Mouse (Mus musculus) stomach, embryonic 15.5 days (tissue): Measurements from ENCODE around the gene Pole2. TPM values are rescaled to one million over a fixed set of nuclear protein-coding genes. Genes with fewer than 3 reads are reported as not detected.

ENCODE experiments used
- ATAC-seq: fragments of 200-750 bp; cut with Nextera tagmentation; 2 replicates; pipeline ENCODE4 v1.8.0; 2017; ENCODE audit warnings: low read depth, moderate number of reproducible peaks, moderate TSS enrichment; ENCODE audit not compliant: insufficient read depth, low FRiP score
- H3K27ac ChIP-seq: fragments of 300-500 bp; sonication (generic); 2 replicates; pipeline ENCODE4 v1.5.1; 2015; ENCODE audit warnings: mild to moderate bottlenecking, inconsistent platforms
- H3K27me3 ChIP-seq: fragments of 300-500 bp; sonication (generic); replicated peaks from 2 replicates; pipeline ENCODE4 v1.6.1; 2015; ENCODE audit warnings: inconsistent platforms
- H3K36me3 ChIP-seq: fragments of 300-500 bp; sonication (generic); 2 replicates; pipeline ENCODE4 v1.6.1; 2015; ENCODE audit warnings: inconsistent platforms
- H3K4me1 ChIP-seq: fragments of 300-500 bp; sonication (generic); 2 replicates; pipeline ENCODE4 v1.6.1; 2015; ENCODE audit warnings: inconsistent platforms
- H3K4me2 ChIP-seq: fragments of 300-500 bp; sonication (generic); 2 replicates; pipeline ENCODE4 v1.6.1; 2015; ENCODE audit warnings: mild to moderate bottlenecking, inconsistent platforms
- H3K4me3 ChIP-seq: fragments of 300-500 bp; sonication (generic); replicated peaks from 2 replicates; pipeline ENCODE4 v1.5.1; 2015; ENCODE audit warnings: inconsistent platforms
- H3K9ac ChIP-seq: fragments of 300-500 bp; sonication (generic); 2 replicates; pipeline ENCODE4 v1.6.1; 2015; ENCODE audit warnings: inconsistent platforms
- H3K9me3 ChIP-seq: fragments of 300-500 bp; sonication (generic); 2 replicates; pipeline ENCODE4 v1.6.1; 2016; ENCODE audit warnings: inconsistent platforms
- whole genome bisulfite sequencing: fragments of 180-500 bp; shearing (Covaris S2); methylation state at CpG from one replicate; pipeline ENCODE4 v1.1.7; 2015; 5-methylcytosine and 5-hydroxymethylcytosine counted together
- polyA plus RNA-seq: library from polyadenylated mRNA; unstranded; fragments of >200 nt; fragmentation: Nextera tagmentation; extraction: Ambion mirVana; gene quantifications from 2 replicates; pipeline ENCODE4 v1.2.1, GENCODE M21; 2015

Pole2 gene
- polyA plus RNA-seq, 1 experiment from 2014 or later = 24.3 TPM

GRCm38 (mm10) chr12:69186811-69187471, 41.1 kb downstream of the Pole2 start:
- Histone ChIP-seq H3K4me3 (no peak overlapping the region), H3K9me3 (no peaks in the 10 kb centered on the region), H3K36me3 (peaks cover 10% of the 10 kb centered on the region), H3K4me1 (peaks cover 17% of the 10 kb centered on the region), H3K9ac (no peak overlapping the region), H3K27ac (no peak overlapping the region), H3K4me2 (no peak overlapping the region), H3K27me3 (no peaks in the 10 kb centered on the region)
- no peak for ATAC-seq
- 59% methylated on average over 5 of the region's 5 CpGs for WGBS

DNA sequence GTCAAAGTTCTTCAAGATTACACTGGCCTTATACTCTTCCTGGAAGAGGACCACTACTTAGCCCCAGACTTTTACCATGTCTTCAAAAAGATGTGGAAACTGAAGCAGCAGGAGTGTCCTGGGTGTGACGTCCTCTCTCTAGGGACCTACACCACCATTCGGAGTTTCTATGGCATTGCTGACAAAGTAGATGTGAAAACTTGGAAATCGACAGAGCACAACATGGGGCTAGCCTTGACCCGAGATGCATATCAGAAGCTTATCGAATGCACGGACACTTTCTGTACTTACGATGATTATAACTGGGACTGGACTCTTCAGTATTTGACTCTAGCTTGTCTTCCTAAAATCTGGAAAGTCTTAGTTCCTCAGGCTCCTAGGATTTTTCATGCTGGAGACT, 42.6 kb downstream of the Pole2 start:
- ATAC-seq = no peak
- peaks cover 10% of the 10 kb centered on the region for H3K36me3 ChIP-seq
- 73% methylated on average over 7 of the region's 7 CpGs for WGBS

DNA sequence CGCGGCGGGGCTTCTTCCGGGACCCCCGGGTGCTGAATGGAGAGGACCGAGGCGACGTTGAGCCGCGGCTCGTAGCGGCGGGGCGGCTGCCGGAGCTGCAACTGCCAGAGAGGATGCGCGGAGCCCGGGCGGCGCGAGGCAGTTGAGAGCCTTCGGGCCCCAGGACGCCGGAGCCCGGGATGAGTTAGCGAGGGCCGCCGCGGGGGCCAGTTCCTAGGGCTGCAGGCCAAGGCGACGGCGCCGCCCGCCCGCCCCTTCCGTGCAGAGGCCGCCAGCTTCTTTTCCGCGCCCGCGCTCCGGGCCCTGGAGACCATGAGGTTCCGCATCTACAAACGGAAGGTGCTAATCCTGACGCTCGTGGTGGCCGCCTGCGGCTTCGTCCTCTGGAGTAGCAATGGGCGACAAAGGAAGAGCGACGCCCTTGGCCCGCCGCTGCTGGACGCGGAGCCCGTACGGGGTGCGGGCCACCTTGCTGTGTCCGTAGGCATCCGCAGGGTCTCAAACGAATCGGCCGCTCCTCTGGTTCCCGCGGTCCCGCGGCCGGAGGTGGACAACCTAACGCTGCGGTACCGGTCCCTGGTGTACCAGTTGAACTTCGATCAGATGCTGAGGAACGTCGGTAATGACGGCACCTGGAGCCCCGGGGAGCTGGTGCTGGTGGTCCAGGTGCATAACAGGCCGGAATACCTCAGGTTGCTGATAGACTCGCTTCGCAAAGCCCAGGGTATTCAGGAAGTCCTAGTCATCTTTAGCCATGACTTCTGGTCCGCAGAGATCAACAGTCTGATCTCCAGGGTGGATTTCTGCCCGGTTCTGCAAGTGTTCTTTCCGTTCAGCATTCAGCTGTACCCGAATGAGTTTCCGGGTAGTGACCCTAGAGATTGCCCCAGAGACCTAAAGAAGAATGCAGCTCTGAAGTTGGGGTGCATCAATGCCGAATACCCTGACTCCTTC, 43.4 kb downstream of the Pole2 start:
- Histone ChIP-seq H3K36me3 (peaks cover 10% of the 10 kb centered on the region), H3K9me3 (no peaks in the 10 kb centered on the region), H3K27me3 (no peaks in the 10 kb centered on the region), H3K4me3 (peak overlapping the region; percentile 94), H3K4me1 (peaks cover 17% of the 10 kb centered on the region), H3K27ac (peak overlapping the region; percentile 92), H3K4me2 (peak overlapping the region; percentile 95), H3K9ac (peak overlapping the region; percentile 87)
- ATAC-seq = peak; percentile 46
- under 1% methylated on average over 86 of the region's 86 CpGs for WGBS

More for the DNA sequence above, 42.6 kb downstream of the Pole2 start:
- Histone ChIP-seq H3K27ac (no peak overlapping the region), H3K9me3 (no peaks in the 10 kb centered on the region), H3K9ac (no peak overlapping the region), H3K4me3 (peak overlapping the region; percentile 94), H3K27me3 (no peaks in the 10 kb centered on the region), H3K4me2 (peak overlapping the region; percentile 95), H3K4me1 (peaks cover 17% of the 10 kb centered on the region)

DNA sequence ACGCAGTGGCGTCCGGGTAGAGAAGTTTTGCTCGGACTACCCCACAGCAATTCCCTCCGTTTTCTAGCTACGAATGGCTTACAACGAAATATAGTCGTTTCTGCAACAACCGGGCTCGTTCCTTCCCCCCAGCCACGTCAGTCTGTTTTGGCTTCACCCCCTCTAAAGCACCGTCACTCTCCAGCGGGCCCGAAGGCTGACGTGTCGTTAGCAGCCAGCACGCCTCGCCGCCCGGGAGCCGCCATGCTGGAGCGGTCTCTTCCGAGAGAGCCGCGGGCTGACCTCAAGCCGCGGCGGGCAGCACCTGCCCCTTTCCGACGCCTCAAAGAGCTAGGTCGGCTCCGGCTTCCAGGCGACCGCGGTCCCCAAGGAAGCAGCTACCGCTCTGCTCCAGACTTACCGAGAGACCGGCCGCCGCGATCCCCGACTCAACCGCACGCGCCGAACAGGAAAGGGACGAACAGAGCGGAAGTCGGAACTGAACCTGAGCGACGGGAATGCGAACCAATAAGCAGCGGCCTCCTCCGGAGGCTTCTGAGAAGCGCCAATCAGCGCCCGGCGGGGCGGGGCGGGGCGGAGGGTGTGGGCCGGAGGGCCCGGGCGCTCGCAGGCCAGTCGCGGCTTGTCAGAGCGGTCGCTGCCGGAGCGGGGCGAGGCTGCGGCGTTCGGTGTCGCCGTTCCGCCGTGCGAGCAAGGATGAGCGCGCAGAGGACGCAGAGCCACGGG, 44.2 kb downstream of the Pole2 start, which contains the start of the genes Rpl36al and Mgat2:
Gene Rpl36al, minus strand, starts transcription at position 501 of the 726 bp plus-strand sequence.
Gene Mgat2, plus strand, starts transcription at position 575 of the 726 bp plus-strand sequence.
- H3K27ac ChIP-seq = peak within 1 kb of the TSS; percentile 92
- H3K9ac ChIP-seq = peak within 1 kb of the TSS; percentile 87
- H3K36me3 ChIP-seq = peaks cover 10% of the 10 kb centered on the region
- H3K4me2 ChIP-seq = peak within 1 kb of the TSS; percentile 95
- peaks cover 17% of the 10 kb centered on the region for H3K4me1 ChIP-seq
- H3K4me3 ChIP-seq = peak within 1 kb of the TSS; percentile 94
- ATAC-seq = peak; percentile 99
- H3K27me3 ChIP-seq = no peaks in the 10 kb centered on the region
- H3K9me3 ChIP-seq = no peaks in the 10 kb centered on the region
- under 1% methylated on average over 84 of the region's 84 CpGs for WGBS

GRCm38 (mm10) chr12:69181800-69182199, 46.2 kb downstream of the Pole2 start:
- no peak overlapping the region for H3K27ac ChIP-seq
- 84% methylated on average over 4 of the region's 4 CpGs for WGBS
- no peak overlapping the region for H3K4me3 ChIP-seq
- no peaks in the 10 kb centered on the region for H3K27me3 ChIP-seq
- peaks cover 6% of the 10 kb centered on the region; the same call in 1 of the 2 replicates for H3K36me3 ChIP-seq
- H3K9ac ChIP-seq = no peak overlapping the region
- no peak for ATAC-seq
- H3K4me1 ChIP-seq = peaks cover 12% of the 10 kb centered on the region
- H3K9me3 ChIP-seq = no peaks in the 10 kb centered on the region
- H3K4me2 ChIP-seq = no peak overlapping the region

DNA sequence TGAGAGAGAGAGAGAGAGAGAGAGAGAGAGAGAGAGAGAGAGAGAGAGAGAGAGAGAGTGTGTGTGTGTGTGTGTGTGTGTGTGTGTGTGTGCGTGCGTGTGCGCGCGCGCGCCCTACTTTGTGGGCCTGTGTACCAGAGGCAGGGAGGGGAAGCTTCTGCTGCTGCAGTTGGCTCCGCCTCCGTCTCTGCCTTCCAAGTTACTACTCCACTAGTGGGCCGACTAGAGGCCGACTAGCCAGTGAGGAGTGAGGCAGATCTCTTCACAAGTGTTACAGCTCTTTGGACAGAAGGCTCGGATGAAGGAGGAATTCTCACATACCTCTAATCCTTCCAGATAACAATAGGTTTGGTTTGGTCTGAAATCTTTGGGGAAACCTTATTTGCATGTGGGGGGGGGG, 48.6 kb downstream of the Pole2 start:
- H3K4me3 ChIP-seq = no peak overlapping the region
- H3K27ac ChIP-seq = no peak overlapping the region
- no peaks in the 10 kb centered on the region for H3K27me3 ChIP-seq
- H3K36me3 ChIP-seq = peaks cover 12% of the 10 kb centered on the region; the same call in 1 of the 2 replicates
- H3K9ac ChIP-seq = no peak overlapping the region
- H3K4me2 ChIP-seq = no peak overlapping the region
- ATAC-seq = no peak
- H3K4me1 ChIP-seq = no peaks in the 10 kb centered on the region
- WGBS = 71% methylated on average over 12 of the region's 12 CpGs
- no peaks in the 10 kb centered on the region for H3K9me3 ChIP-seq

- Histone ChIP-seq H3K9me3 (no peaks in the 10 kb centered on the region), H3K4me3 (no peak overlapping the region), H3K27ac (no peak overlapping the region), H3K9ac (no peak overlapping the region), H3K4me2 (no peak overlapping the region), H3K27me3 (no peaks in the 10 kb centered on the region), H3K36me3 (peaks cover 12% of the 10 kb centered on the region; the same call in 1 of the 2 replicates), H3K4me1 (no peaks in the 10 kb centered on the region)
- ATAC-seq = no peak
- 83% methylated on average over 3 of the region's 3 CpGs for WGBS
Measured at GRCm38 (mm10) chr12:69177526-69177925, 50.5 kb downstream of the Pole2 start.

- Histone ChIP-seq H3K36me3 (0 out of 2 replicates have a peak, but pooled peaks cover 6% of the 10 kb centered on the region), H3K27me3 (no peaks in the 10 kb centered on the region), H3K4me3 (no peak overlapping the region), H3K4me2 (no peak overlapping the region), H3K9ac (no peak overlapping the region), H3K4me1 (no peaks in the 10 kb centered on the region), H3K27ac (no peak overlapping the region), H3K9me3 (no peaks in the 10 kb centered on the region)
- ATAC-seq = peak; percentile 53; the same call in 1 of the 2 replicates
- 84% methylated on average over 3 of the region's 3 CpGs for WGBS
Measured at GRCm38 (mm10) chr12:69175975-69176374, 52.0 kb downstream of the Pole2 start.

- Histone ChIP-seq H3K9me3 (no peaks in the 10 kb centered on the region), H3K27me3 (no peaks in the 10 kb centered on the region), H3K9ac (no peak overlapping the region), H3K27ac (no peak overlapping the region), H3K4me1 (no peaks in the 10 kb centered on the region), H3K4me2 (no peak overlapping the region), H3K4me3 (no peak overlapping the region), H3K36me3 (0 out of 2 replicates have a peak, but pooled peaks cover 6% of the 10 kb centered on the region)
- WGBS = 96% methylated on average over 2 of the region's 2 CpGs
- ATAC-seq = no peak
Measured at GRCm38 (mm10) chr12:69171307-69171706, 56.7 kb downstream of the Pole2 start.

GRCm38 (mm10) chr12:69168461-69169106, 59.4 kb downstream of the Pole2 start, which contains the start of gene Lrr1:
Gene Lrr1, plus strand, starts transcription at chr12:69168814.
- under 1% methylated on average over 40 of the region's 40 CpGs for WGBS
- Histone ChIP-seq H3K9me3 (no peaks in the 10 kb centered on the region), H3K36me3 (no peaks in the 10 kb centered on the region), H3K4me3 (peak within 1 kb of the TSS; percentile 94), H3K4me1 (no peaks in the 10 kb centered on the region), H3K9ac (peak within 1 kb of the TSS; percentile 55), H3K27me3 (no peaks in the 10 kb centered on the region), H3K27ac (peak within 1 kb of the TSS; percentile 77; the same call in 1 of the 2 replicates), H3K4me2 (peak within 1 kb of the TSS; percentile 86)
- ATAC-seq = peak; percentile 87
